ENCODE assay signal across 10 mouse cellular contexts in the genomic region with DNA sequence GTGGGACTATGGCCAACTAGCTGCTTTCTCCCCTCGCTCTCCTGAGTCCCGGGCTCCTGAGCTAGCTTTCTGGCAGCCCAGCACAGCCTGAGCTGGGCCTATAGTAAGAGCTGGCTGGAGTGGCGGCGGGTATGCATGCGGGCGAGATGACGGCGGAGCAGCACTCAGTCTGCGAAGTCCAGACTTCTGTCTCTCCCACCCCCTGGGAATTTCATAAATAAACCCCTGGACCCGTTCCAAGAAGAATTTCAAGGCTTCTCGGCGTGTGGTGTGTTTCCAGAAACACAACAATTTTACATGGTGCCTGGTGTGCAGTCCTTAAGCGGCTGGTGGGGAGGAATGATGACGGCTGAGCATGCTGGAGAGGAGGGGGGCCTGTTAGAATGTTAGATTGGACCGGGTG. TPM values are rescaled to one million over a fixed set of nuclear protein-coding genes. Genes with fewer than 3 reads are reported as not detected.
DNase-seq lines count a peak whose midpoint lies in the region; ATAC-seq and TF ChIP-seq lines count a peak whose summit lies in the region.
"Had no signal": no experiment of that assay in that cellular context is flagged by ENCODE, and none has a peak within 500 bp of the region (broad histone marks: within the 10 kb centered on the region; RNA-seq: fewer than 3 reads in every experiment).

No protein-coding gene starts in this region.

- H3K4me2 ChIP-seq in hindbrain, postnatal 0 days (ENCODE audit: low read depth, low read length): no peak overlapping the region
- peak overlapping the region; percentile 23 for H3K4me2 ChIP-seq in stomach, embryonic 14.5 days (replicated peaks; ENCODE audit: low read depth, low read length)

- peak; percentile 41 to 56 for DNase-seq in cerebellum, postnatal 10 days
- no peak for DNase-seq in cerebellum, postnatal 14 days
- peak; percentile 74 for DNase-seq in lung, postnatal 10 days
- DNase-seq in lung, adult 2 months: no peak
- DNase-seq in hindbrain, postnatal 0 days (ENCODE audit: low spot score): peak; percentile 67
- no peak for DNase-seq in gastrocnemius, adult 2 months
- no peak for DNase-seq in cerebellum, adult 11 months

- H3K27ac ChIP-seq in hindbrain, postnatal 0 days: peak overlapping the region; percentile 7; the same call in 1 of the 2 replicates
- peak overlapping the region; percentile 66 for H3K27ac ChIP-seq in stomach, embryonic 14.5 days (ENCODE audit: low read length)
- H3K27ac ChIP-seq in gastrocnemius, adult 2 months: no peak overlapping the region

- H3K36me3 ChIP-seq in hindbrain, postnatal 0 days (ENCODE audit: insufficient read depth, low read length): no peaks in the 10 kb centered on the region
- H3K36me3 ChIP-seq in stomach, embryonic 14.5 days (ENCODE audit: control insufficient read depth, insufficient read depth, low read length): no peaks in the 10 kb centered on the region

- no peaks in the 10 kb centered on the region for H3K9me3 ChIP-seq in hindbrain, postnatal 0 days (ENCODE audit: low read length)
- no peaks in the 10 kb centered on the region for H3K9me3 ChIP-seq in stomach, embryonic 14.5 days (ENCODE audit: control insufficient read depth, low read depth, low read length)

- WGBS in lung, adult 2 months: 35% methylated on average over 15 of the region's 15 CpGs
- WGBS in hindbrain, postnatal 0 days: 18% methylated on average over 15 of the region's 15 CpGs
- 19% methylated on average over 15 of the region's 15 CpGs for WGBS in stomach, embryonic 14.5 days

- no peak for TF ChIP-seq CTCF in lung, adult 2 months (IDR thresholded peaks at IDR 0.05; ENCODE audit: insufficient read depth, low read length)
- TF ChIP-seq CTCF in hindbrain, postnatal 0 days (IDR thresholded peaks at IDR 0.05; ENCODE audit: low read depth): no peak
- no peak for TF ChIP-seq CTCF in gastrocnemius, adult 2 months (IDR thresholded peaks at IDR 0.05)

- no peak overlapping the region for H3K4me3 ChIP-seq in lung, adult 2 months (replicated peaks; ENCODE audit: extremely low read depth, low read depth, low read length)
- H3K4me3 ChIP-seq in hindbrain, postnatal 0 days (ENCODE audit: low read length): no peak overlapping the region
- no peak overlapping the region for H3K4me3 ChIP-seq in stomach, embryonic 14.5 days (ENCODE audit: low read depth, low read length)
- H3K4me3 ChIP-seq in gastrocnemius, adult 2 months: no peak overlapping the region

- no peak for TF ChIP-seq POLR2A in lung, adult 2 months (IDR thresholded peaks at IDR 0.05; ENCODE audit: borderline replicate concordance, extremely low read depth, low read depth, low read length)

- intact Hi-C loops in gastrocnemius, adult 2 months (cut with DNase I): no loop called here

- no peak overlapping the region for H3K9ac ChIP-seq in hindbrain, postnatal 0 days (replicated peaks; ENCODE audit: low read length)
- H3K9ac ChIP-seq in stomach, embryonic 14.5 days (replicated peaks; ENCODE audit: low read depth, low read length): no peak overlapping the region

- no peak for ATAC-seq in hindbrain, postnatal 0 days
- peak; percentile 69; the same call in 1 of the 2 replicates for ATAC-seq in stomach, embryonic 14.5 days (ENCODE audit: insufficient number of reproducible peaks, insufficient read depth, low FRiP score, low read depth)

- peaks cover 6% of the 10 kb centered on the region; the same call in 1 of the 2 replicates for H3K4me1 ChIP-seq in lung, adult 2 months (ENCODE audit: control insufficient read depth, insufficient read depth, low read length)
- peaks cover 17% of the 10 kb centered on the region; the same call in 1 of the 2 replicates for H3K4me1 ChIP-seq in hindbrain, postnatal 0 days (ENCODE audit: insufficient read depth, low read length)
- peaks cover 28% of the 10 kb centered on the region for H3K4me1 ChIP-seq in stomach, embryonic 14.5 days (ENCODE audit: control insufficient read depth, insufficient read depth, low read length)

- no peaks in the 10 kb centered on the region for H3K27me3 ChIP-seq in hindbrain, postnatal 0 days (ENCODE audit: insufficient read depth, low read length)
- no peaks in the 10 kb centered on the region for H3K27me3 ChIP-seq in stomach, embryonic 14.5 days (ENCODE audit: control insufficient read depth, insufficient read depth, low read length)

RNA-seq across cellular contexts. Expression of a gene that starts 10.8 kb away (rescaled TPM):
- 45.8 and 57.2 TPM in 2 replicates for polyA plus RNA-seq in lung, adult 2 months (2012; rRNA removed)
- total RNA-seq in hindbrain, postnatal 0 days (2014; rRNA removed): 74.5 and 86.2 TPM in 2 replicates
- 14.0 and 14.6 TPM in 2 replicates for polyA plus RNA-seq in hindbrain, postnatal 0 days (2015; fragmentation: Nextera tagmentation; extraction: Ambion mirVana)
- 11.5 and 14.5 TPM in 2 replicates for polyA plus RNA-seq in stomach, embryonic 14.5 days (2014; fragmentation: Nextera tagmentation; extraction: Ambion mirVana)
- 10 to 100 TPM; 26.9 to 30.8 TPM for total RNA-seq in gastrocnemius, adult 2 months (2021)

RNA-seq across cellular contexts. Expression of a gene that starts 34.7 kb away (rescaled TPM):
- 672 and 695 TPM in 2 replicates for polyA plus RNA-seq in lung, adult 2 months (2012; rRNA removed)
- 16.8 and 21.6 TPM in 2 replicates for total RNA-seq in hindbrain, postnatal 0 days (2014; rRNA removed)
- 7.0 and 7.3 TPM in 2 replicates for polyA plus RNA-seq in hindbrain, postnatal 0 days (2015; fragmentation: Nextera tagmentation; extraction: Ambion mirVana)
- polyA plus RNA-seq in stomach, embryonic 14.5 days (2014; fragmentation: Nextera tagmentation; extraction: Ambion mirVana): 15.6 and 16.9 TPM in 2 replicates
- total RNA-seq in gastrocnemius, adult 2 months (2021): 10 to 100 TPM; 10.2 to 14.5 TPM

RNA-seq across cellular contexts. Expression of a gene that starts 47.5 kb away (rescaled TPM):
- polyA plus RNA-seq in lung, adult 2 months (2012; rRNA removed): 0.10 and 0.28 TPM in 2 replicates
- total RNA-seq in hindbrain, postnatal 0 days (2014; rRNA removed): not detected in 2 replicates
- polyA plus RNA-seq in hindbrain, postnatal 0 days (2015; fragmentation: Nextera tagmentation; extraction: Ambion mirVana): not detected in 2 replicates
- polyA plus RNA-seq in stomach, embryonic 14.5 days (2014; fragmentation: Nextera tagmentation; extraction: Ambion mirVana): not detected in 2 replicates
- total RNA-seq in gastrocnemius, adult 2 months (2021): not detected
- total RNA-seq: heart, postnatal 10 days had no signal
- polyA plus RNA-seq: C2C12 had no signal

Comparison
In these comparisons a context has a peak if more than half of its experiments do, and no peak if none do; other contexts are left out.
1. DNase-seq: peak in cerebellum, postnatal 10 days (2 of 2), lung, postnatal 10 days (single experiment) and hindbrain, postnatal 0 days (single experiment); none in cerebellum, postnatal 14 days (0 of 2), lung, adult 2 months (single experiment), gastrocnemius, adult 2 months (single experiment) and cerebellum, adult 11 months (single experiment).
2. RNA of a gene that starts 34.7 kb away (polyA plus RNA-seq): 672 to 695 TPM in lung, adult 2 months; 15.6 to 16.9 TPM in stomach, embryonic 14.5 days and 7.0 to 7.3 TPM in hindbrain, postnatal 0 days; every median in the first group is over 10 times any median in the second.